Mouse (Mus musculus): Measurements from ENCODE around the gene Tfb2m. TPM values are rescaled to one million over a fixed set of nuclear protein-coding genes. Genes with fewer than 3 reads are reported as not detected.

The Tfb2m gene
- polyA plus RNA-seq, 1 experiment = 14.2 TPM

- no peak overlapping the region for H3K4me3 ChIP-seq
- TF ChIP-seq MAX (IDR thresholded peaks at IDR 0.05; ENCODE audit: low read depth) (no peak), TCF3 (IDR thresholded peaks at IDR 0.05; ENCODE audit: insufficient read length, low read depth) (no peak)
- H3K36me3 ChIP-seq (ENCODE audit: control insufficient read depth, insufficient read depth) = no peaks in the 10 kb centered on the region
- peaks cover 19% of the 10 kb centered on the region for H3K79me2 ChIP-seq (ENCODE audit: control insufficient read depth, insufficient read depth)
- H3K27me3 ChIP-seq (ENCODE audit: control insufficient read depth, insufficient read depth, insufficient read length) = no peaks in the 10 kb centered on the region
- no peak overlapping the region for H3ac ChIP-seq (ENCODE audit: control insufficient read depth, insufficient read length)
- no peak overlapping the region for H3K4me2 ChIP-seq (ENCODE audit: low read depth)
Measured at GRCm38 (mm10) chr1:179553197-179553948, 7.3 kb upstream of the Tfb2m start.

- peaks cover 23% of the 10 kb centered on the region for H3K79me2 ChIP-seq (ENCODE audit: control insufficient read depth, insufficient read depth)
- no peak overlapping the region for H3K4me3 ChIP-seq
- no peak overlapping the region for H3ac ChIP-seq (ENCODE audit: control insufficient read depth, insufficient read length)
- no peaks in the 10 kb centered on the region for H3K36me3 ChIP-seq (ENCODE audit: control insufficient read depth, insufficient read depth)
- H3K4me2 ChIP-seq (ENCODE audit: low read depth) = no peak overlapping the region
- TF ChIP-seq TCF12 (IDR thresholded peaks at IDR 0.05; ENCODE audit: insufficient read depth, poor library complexity, severe bottlenecking) (no peak), MAX (IDR thresholded peaks at IDR 0.05; ENCODE audit: low read depth) (no peak), USF1 (IDR thresholded peaks at IDR 0.05; ENCODE audit: low read depth) (no peak), REST (IDR thresholded peaks at IDR 0.05; ENCODE audit: insufficient read depth, insufficient read length) (no peak), POLR2A (IDR thresholded peaks at IDR 0.05; ENCODE audit: insufficient read length, low read depth) (no peak), POLR2AphosphoS2 (IDR thresholded peaks at IDR 0.05; ENCODE audit: insufficient read length, low read depth) (no peak), E2F4 (IDR thresholded peaks at IDR 0.05; ENCODE audit: insufficient read depth) (no peak), SRF (IDR thresholded peaks at IDR 0.05; ENCODE audit: control insufficient read depth, insufficient read length, low read depth) (no peak), TCF3 (IDR thresholded peaks at IDR 0.05; ENCODE audit: insufficient read length, low read depth) (no peak), MYOD1 (IDR thresholded peaks at IDR 0.05; ENCODE audit: control insufficient read depth in 1 of 3, insufficient read length in 2 of 3, low read depth in 2 of 3) (no peak), MYOG (IDR thresholded peaks at IDR 0.05; ENCODE audit: control insufficient read depth in 1 of 3, insufficient read depth in 1 of 3, insufficient read length in 2 of 3, low read depth in 2 of 3) (no peak), CEBPB (IDR thresholded peaks at IDR 0.05; ENCODE audit: insufficient read depth, poor library complexity, severe bottlenecking) (no peak)
- H3K27me3 ChIP-seq (ENCODE audit: control insufficient read depth, insufficient read depth, insufficient read length) = no peaks in the 10 kb centered on the region
Measured at GRCm38 (mm10) chr1:179552751-179553150, 6.7 kb upstream of the Tfb2m start.

GRCm38 (mm10) chr1:179551921-179552320 lies 5.9 kb upstream of the Tfb2m start:
- H3K27me3 ChIP-seq (ENCODE audit: control insufficient read depth, insufficient read depth, insufficient read length) = no peaks in the 10 kb centered on the region
- H3ac ChIP-seq (ENCODE audit: control insufficient read depth, insufficient read length) = no peak overlapping the region
- no peaks in the 10 kb centered on the region for H3K36me3 ChIP-seq (ENCODE audit: control insufficient read depth, insufficient read depth)
- TF ChIP-seq TCF12 (IDR thresholded peaks at IDR 0.05; ENCODE audit: insufficient read depth, poor library complexity, severe bottlenecking) (no peak), USF1 (IDR thresholded peaks at IDR 0.05; ENCODE audit: low read depth) (no peak), POLR2A (IDR thresholded peaks at IDR 0.05; ENCODE audit: insufficient read length, low read depth) (no peak), E2F4 (IDR thresholded peaks at IDR 0.05; ENCODE audit: insufficient read depth) (no peak), REST (IDR thresholded peaks at IDR 0.05; ENCODE audit: insufficient read depth, insufficient read length) (no peak), TCF3 (IDR thresholded peaks at IDR 0.05; ENCODE audit: insufficient read length, low read depth) (no peak), MYOD1 (IDR thresholded peaks at IDR 0.05; ENCODE audit: control insufficient read depth in 1 of 3, insufficient read length in 2 of 3, low read depth in 2 of 3) (no peak), MYOG (IDR thresholded peaks at IDR 0.05; ENCODE audit: control insufficient read depth in 1 of 3, insufficient read depth in 1 of 3, insufficient read length in 2 of 3, low read depth in 2 of 3) (no peak), MAX (IDR thresholded peaks at IDR 0.05; ENCODE audit: low read depth) (no peak), SRF (IDR thresholded peaks at IDR 0.05; ENCODE audit: control insufficient read depth, insufficient read length, low read depth) (no peak), POLR2AphosphoS2 (IDR thresholded peaks at IDR 0.05; ENCODE audit: insufficient read length, low read depth) (no peak), CEBPB (IDR thresholded peaks at IDR 0.05; ENCODE audit: insufficient read depth, poor library complexity, severe bottlenecking) (no peak)
- no peak overlapping the region for H3K4me3 ChIP-seq
- no peak overlapping the region for H3K4me2 ChIP-seq (ENCODE audit: low read depth)
- H3K79me2 ChIP-seq (ENCODE audit: control insufficient read depth, insufficient read depth) = peaks cover 30% of the 10 kb centered on the region

GRCm38 (mm10) chr1:179551336-179551735 lies 5.3 kb upstream of the Tfb2m start:
- Histone ChIP-seq H3ac (ENCODE audit: control insufficient read depth, insufficient read length) (no peak overlapping the region), H3K27me3 (ENCODE audit: control insufficient read depth, insufficient read depth, insufficient read length) (no peaks in the 10 kb centered on the region), H3K4me2 (ENCODE audit: low read depth) (no peak overlapping the region), H3K4me3 (no peak overlapping the region), H3K36me3 (ENCODE audit: control insufficient read depth, insufficient read depth) (no peaks in the 10 kb centered on the region), H3K79me2 (ENCODE audit: control insufficient read depth, insufficient read depth) (peaks cover 27% of the 10 kb centered on the region)
- TF ChIP-seq REST (IDR thresholded peaks at IDR 0.05; ENCODE audit: insufficient read depth, insufficient read length) (no peak), E2F4 (IDR thresholded peaks at IDR 0.05; ENCODE audit: insufficient read depth) (no peak), POLR2AphosphoS2 (IDR thresholded peaks at IDR 0.05; ENCODE audit: insufficient read length, low read depth) (no peak), MYOD1 (IDR thresholded peaks at IDR 0.05; ENCODE audit: control insufficient read depth in 1 of 3, insufficient read length in 2 of 3, low read depth in 2 of 3) (no peak), MAX (IDR thresholded peaks at IDR 0.05; ENCODE audit: low read depth) (no peak), CEBPB (IDR thresholded peaks at IDR 0.05; ENCODE audit: insufficient read depth, poor library complexity, severe bottlenecking) (no peak), TCF12 (IDR thresholded peaks at IDR 0.05; ENCODE audit: insufficient read depth, poor library complexity, severe bottlenecking) (no peak), USF1 (IDR thresholded peaks at IDR 0.05; ENCODE audit: low read depth) (no peak), POLR2A (IDR thresholded peaks at IDR 0.05; ENCODE audit: insufficient read length, low read depth) (no peak), SRF (IDR thresholded peaks at IDR 0.05; ENCODE audit: control insufficient read depth, insufficient read length, low read depth) (no peak), TCF3 (IDR thresholded peaks at IDR 0.05; ENCODE audit: insufficient read length, low read depth) (no peak), MYOG (IDR thresholded peaks at IDR 0.05; ENCODE audit: control insufficient read depth in 1 of 3, insufficient read depth in 1 of 3, insufficient read length in 2 of 3, low read depth in 2 of 3) (no peak)
